Mouse (Mus musculus) C2C12 (cell line): ENCODE results near the gene Tcte1. TPM values are rescaled to one million over a fixed set of nuclear protein-coding genes. Genes with fewer than 3 reads are reported as not detected.

Experiments
- H3K27me3 ChIP-seq: one replicate; pipeline ENCODE4 v1.6.1; 2011; ENCODE audit not compliant: control insufficient read depth, insufficient read depth, insufficient read length
- H3K36me3 ChIP-seq: one replicate; pipeline ENCODE4 v1.6.1; 2011; ENCODE audit not compliant: control insufficient read depth, insufficient read depth
- H3K4me3 ChIP-seq: one replicate; pipeline ENCODE4 v1.5.1; 2011; ENCODE audit warnings: mild to moderate bottlenecking, control low read depth; ENCODE audit not compliant: poor library complexity, insufficient read depth, severe bottlenecking
- H3K79me2 ChIP-seq: one replicate; pipeline ENCODE4 v1.6.1; 2011; ENCODE audit not compliant: control insufficient read depth, insufficient read depth
- H3K79me3 ChIP-seq: one replicate; pipeline ENCODE4 v1.6.1; 2011; ENCODE audit warnings: low read depth, control low read depth
- H3ac ChIP-seq: one replicate; pipeline ENCODE3; 2011; ENCODE audit warnings: low read depth; ENCODE audit not compliant: control insufficient read depth, insufficient read length
- CEBPB ChIP-seq: IDR thresholded peaks from one replicate; pipeline ENCODE4 v1.6.1; 2011; ENCODE audit warnings: low read depth, mild to moderate bottlenecking, control low read depth, moderate library complexity
- CTCF ChIP-seq: IDR thresholded peaks from one replicate; pipeline ENCODE4 v1.5.1; 2011; ENCODE audit not compliant: control insufficient read depth, insufficient read depth, insufficient read length
- FOSL1 ChIP-seq: IDR thresholded peaks from one replicate; pipeline ENCODE4 v1.8.0; 2011; ENCODE audit warnings: mild to moderate bottlenecking, low read length; ENCODE audit not compliant: poor library complexity, insufficient read depth, severe bottlenecking
- MAX ChIP-seq: IDR thresholded peaks from one replicate; pipeline ENCODE4 v1.6.1; 2011; ENCODE audit warnings: mild to moderate bottlenecking, control low read depth
- MYOD1 ChIP-seq: IDR thresholded peaks from one replicate; pipeline ENCODE4 v1.6.1; 2011; ENCODE audit warnings: low read depth; ENCODE audit not compliant: control insufficient read depth, insufficient read length
- MYOG ChIP-seq: IDR thresholded peaks from one replicate; pipeline ENCODE4 v1.6.1; 2011; ENCODE audit not compliant: control insufficient read depth, insufficient read length; ENCODE audit errors: extremely low read depth
- USF1 ChIP-seq: IDR thresholded peaks from one replicate; pipeline ENCODE4 v1.6.1; 2011; ENCODE audit warnings: low read depth, mild to moderate bottlenecking, control low read depth, moderate library complexity
- polyA plus RNA-seq: library from polyadenylated mRNA; unstranded; fragments of >200 nt; fragmentation: generic; extraction: Trizol; gene quantifications from one replicate; pipeline ENCODE4 v1.2.1, GENCODE M21; 2012; ENCODE audit warnings: missing spikeins

Tcte1 gene
- polyA plus RNA-seq, 1 experiment = not detected

- H3ac ChIP-seq = no peak overlapping the region
- no peaks in the 10 kb centered on the region for H3K27me3 ChIP-seq
- peaks cover 17% of the 10 kb centered on the region for H3K36me3 ChIP-seq
- H3K79me3 ChIP-seq = no peaks in the 10 kb centered on the region
- TF ChIP-seq MAX (no peak), CEBPB (no peak), FOSL1 (no peak), MYOD1 (no peak), CTCF (no peak), USF1 (no peak), MYOG (no peak)
- H3K4me3 ChIP-seq = no peak overlapping the region
- H3K79me2 ChIP-seq = no peaks in the 10 kb centered on the region
These were observed 17.2 kb upstream of the Tcte1 start for GRCm38 (mm10) chr17:45505941-45506465.

- no peaks in the 10 kb centered on the region for H3K79me3 ChIP-seq
- H3K4me3 ChIP-seq = peak within 1 kb of the TSS; percentile 52
- H3K36me3 ChIP-seq = peaks cover 17% of the 10 kb centered on the region
- peak within 1 kb of the TSS; percentile 73 for H3ac ChIP-seq
- TF ChIP-seq FOSL1 = no peak
- peak; percentile 62 for TF ChIP-seq CTCF
- no peak for TF ChIP-seq USF1
- H3K27me3 ChIP-seq = no peaks in the 10 kb centered on the region
- H3K79me2 ChIP-seq = no peaks in the 10 kb centered on the region
These were observed 16.5 kb upstream of the Tcte1 start, which contains the start of gene Aars2 for GRCm38 (mm10) chr17:45506700-45507189. TSS of gene Aars2 (plus strand) at chr17:45506841.

- no peak overlapping the region for H3K4me3 ChIP-seq
These were observed 12.4 kb upstream of the Tcte1 start for GRCm38 (mm10) chr17:45510871-45511270.

GRCm38 (mm10) chr17:45511757-45512156 is 11.5 kb upstream of the Tcte1 start:
- Histone ChIP-seq H3ac (no peak overlapping the region), H3K36me3 (peaks cover 17% of the 10 kb centered on the region), H3K27me3 (no peaks in the 10 kb centered on the region), H3K4me3 (no peak overlapping the region), H3K79me2 (no peaks in the 10 kb centered on the region), H3K79me3 (no peaks in the 10 kb centered on the region)
- TF ChIP-seq MYOG (no peak), MAX (no peak), MYOD1 (no peak), USF1 (no peak), FOSL1 (no peak), CTCF (no peak), CEBPB (no peak)

More at GRCm38 (mm10) chr17:45510871-45511270, 12.4 kb upstream of the Tcte1 start:
- Histone ChIP-seq H3K36me3 (peaks cover 17% of the 10 kb centered on the region), H3ac (no peak overlapping the region), H3K79me2 (no peaks in the 10 kb centered on the region), H3K27me3 (no peaks in the 10 kb centered on the region), H3K79me3 (no peaks in the 10 kb centered on the region)
- TF ChIP-seq CEBPB (no peak), MAX (no peak), USF1 (no peak), MYOG (no peak), MYOD1 (no peak), CTCF (no peak), FOSL1 (no peak)

GRCm38 (mm10) chr17:45515204-45515726 is 8.0 kb upstream of the Tcte1 start:
- H3K36me3 ChIP-seq = peaks cover 3% of the 10 kb centered on the region
- H3K79me3 ChIP-seq = no peaks in the 10 kb centered on the region
- no peaks in the 10 kb centered on the region for H3K79me2 ChIP-seq
- no peak overlapping the region for H3K4me3 ChIP-seq
- TF ChIP-seq MAX (no peak), MYOG (no peak), CEBPB (no peak), MYOD1 (no peak), USF1 (no peak), FOSL1 (no peak), CTCF (no peak)
- H3ac ChIP-seq = no peak overlapping the region
- H3K27me3 ChIP-seq = no peaks in the 10 kb centered on the region

- H3K4me3 ChIP-seq = no peak overlapping the region
- H3K79me3 ChIP-seq = no peaks in the 10 kb centered on the region
- no peaks in the 10 kb centered on the region for H3K79me2 ChIP-seq
- no peaks in the 10 kb centered on the region for H3K27me3 ChIP-seq
- TF ChIP-seq MAX = no peak
- no peak for TF ChIP-seq USF1
- no peak for TF ChIP-seq CEBPB
- no peak for TF ChIP-seq FOSL1
- no peak for TF ChIP-seq MYOG
- TF ChIP-seq MYOD1 = no peak
- no peak for TF ChIP-seq CTCF
- no peaks in the 10 kb centered on the region for H3K36me3 ChIP-seq
- H3ac ChIP-seq = no peak overlapping the region
These were observed 7.4 kb upstream of the Tcte1 start for GRCm38 (mm10) chr17:45515806-45516205.
